Mouse (Mus musculus) hindbrain, embryonic 10.5 days (tissue): ENCODE measurements at regions not wholly inside any gene's neighbourhood (a gene's known extent, or its start where the extent isn't known, plus 50 kb on each side); places are given as distances from the start of the nearest gene placed in this dataset.
A peak's percentile ranks its signal among the peaks of the same experiment; 100 is the strongest.

ENCODE experiments used
- DNase-seq: peaks from one replicate; pipeline ENCODE4 v3.0.0-alpha.2; 2017; ENCODE audit warnings: low spot score
- H3K27ac ChIP-seq: fragments of 300-500 bp; sonication (generic); 2 replicates; pipeline ENCODE4 v1.5.1; 2016; ENCODE audit warnings: mild to moderate bottlenecking, moderate library complexity
- H3K27me3 ChIP-seq: fragments of 300-500 bp; sonication (generic); 2 replicates; pipeline ENCODE4 v1.6.1; 2016; ENCODE audit warnings: mild to moderate bottlenecking; ENCODE audit not compliant: poor library complexity, insufficient read depth, severe bottlenecking
- H3K36me3 ChIP-seq: fragments of 300-500 bp; sonication (generic); 2 replicates; pipeline ENCODE4 v1.6.1; 2016; ENCODE audit warnings: mild to moderate bottlenecking, moderate library complexity
- H3K4me1 ChIP-seq: fragments of 300-500 bp; sonication (generic); replicated peaks from 2 replicates; pipeline ENCODE4 v1.6.1; 2016; ENCODE audit warnings: mild to moderate bottlenecking
- H3K4me3 ChIP-seq: fragments of 300-500 bp; sonication (generic); 2 replicates; pipeline ENCODE4 v1.5.1; 2016; ENCODE audit warnings: mild to moderate bottlenecking, moderate library complexity
- H3K9me3 ChIP-seq: fragments of 300-500 bp; sonication (generic); 2 replicates; pipeline ENCODE4 v1.6.1; 2016; ENCODE audit warnings: mild to moderate bottlenecking, moderate library complexity
- WGBS: fragments of 180-500 bp; shearing (Covaris S2); methylation state at CpG from one replicate; pipeline ENCODE4 v1.1.7; 2016; 5-methylcytosine and 5-hydroxymethylcytosine counted together

DNA sequence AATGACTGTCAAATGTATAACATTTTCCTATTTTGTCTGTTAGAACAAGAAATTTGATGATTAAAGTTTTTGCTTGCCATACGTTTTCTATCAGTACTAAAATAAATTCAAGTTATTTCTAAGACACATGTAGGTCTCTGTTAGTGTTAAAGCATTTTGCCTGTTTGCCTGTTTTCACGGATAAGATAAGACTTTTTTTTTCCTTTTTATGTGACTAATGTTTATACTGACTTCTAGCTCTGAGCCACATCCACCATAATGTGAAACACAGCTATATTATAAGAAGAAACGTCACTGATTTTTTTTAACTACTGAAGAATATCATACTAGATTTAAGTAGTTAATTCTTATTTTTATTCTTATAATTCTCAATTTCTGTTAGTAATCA, 1012.6 kb downstream of the Cdh8 start:
- no peaks in the 10 kb centered on the region for H3K4me1 ChIP-seq
- DNase-seq = no peak
- H3K27me3 ChIP-seq = no peaks in the 10 kb centered on the region
- H3K4me3 ChIP-seq = no peak overlapping the region
- WGBS = 84% methylated on average over 3 of the region's 3 CpGs
- no peak overlapping the region for H3K27ac ChIP-seq
- no peaks in the 10 kb centered on the region for H3K9me3 ChIP-seq
- H3K36me3 ChIP-seq = no peaks in the 10 kb centered on the region

GRCm38 (mm10) chr8:98402852-98403644, 1013.2 kb downstream of the Cdh8 start:
- WGBS = 90% methylated on average over 11 of the region's 11 CpGs
- H3K4me3 ChIP-seq = no peak overlapping the region
- no peak for DNase-seq
- no peak overlapping the region for H3K27ac ChIP-seq
- H3K9me3 ChIP-seq = no peaks in the 10 kb centered on the region
- H3K4me1 ChIP-seq = no peaks in the 10 kb centered on the region
- no peaks in the 10 kb centered on the region for H3K27me3 ChIP-seq
- H3K36me3 ChIP-seq = no peaks in the 10 kb centered on the region

GRCm38 (mm10) chr8:98381815-98382214, 1034.5 kb downstream of the Cdh8 start:
- no peaks in the 10 kb centered on the region for H3K36me3 ChIP-seq
- H3K27me3 ChIP-seq = no peaks in the 10 kb centered on the region
- WGBS = 84% methylated on average over 2 of the region's 2 CpGs
- H3K27ac ChIP-seq = no peak overlapping the region
- no peaks in the 10 kb centered on the region for H3K4me1 ChIP-seq
- no peak overlapping the region for H3K4me3 ChIP-seq
- no peak for DNase-seq
- peaks cover 3% of the 10 kb centered on the region; the same call in 1 of the 2 replicates for H3K9me3 ChIP-seq

DNA sequence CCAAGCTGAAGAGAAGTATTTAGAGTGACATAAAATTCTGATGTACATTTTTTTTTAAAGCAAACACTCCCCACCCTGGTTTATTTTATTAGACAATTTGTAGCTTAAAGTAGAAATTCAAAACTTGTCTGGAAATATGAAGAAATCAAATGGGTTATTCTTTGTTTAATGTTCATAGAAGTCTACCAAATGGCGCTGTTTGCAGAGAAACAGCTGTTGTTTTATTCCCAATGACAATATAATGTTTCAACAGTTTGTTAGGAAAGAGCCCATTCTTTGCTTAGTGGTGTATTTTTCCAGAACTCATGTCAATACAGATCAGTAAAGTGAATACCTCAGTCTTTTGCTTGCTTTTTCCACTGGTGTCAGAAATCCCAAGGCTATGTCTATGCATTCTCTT, 1035.9 kb downstream of the Cdh8 start:
- no peaks in the 10 kb centered on the region for H3K27me3 ChIP-seq
- no peak overlapping the region for H3K4me3 ChIP-seq
- DNase-seq = no peak
- no peaks in the 10 kb centered on the region for H3K4me1 ChIP-seq
- no peaks in the 10 kb centered on the region for H3K36me3 ChIP-seq
- peaks cover 3% of the 10 kb centered on the region; the same call in 1 of the 2 replicates for H3K9me3 ChIP-seq
- 91% methylated on average over 1 of the region's 1 CpGs for WGBS
- H3K27ac ChIP-seq = no peak overlapping the region

- no peak for DNase-seq
- Histone ChIP-seq H3K36me3 (no peaks in the 10 kb centered on the region), H3K9me3 (peaks cover 3% of the 10 kb centered on the region; the same call in 1 of the 2 replicates), H3K4me1 (no peaks in the 10 kb centered on the region), H3K27me3 (no peaks in the 10 kb centered on the region), H3K27ac (no peak overlapping the region), H3K4me3 (no peak overlapping the region)
These were observed 1038.5 kb downstream of the Cdh8 start for GRCm38 (mm10) chr8:98377743-98378142.

GRCm38 (mm10) chr8:98372711-98373420, 1043.4 kb downstream of the Cdh8 start:
- Histone ChIP-seq H3K9me3 (no peaks in the 10 kb centered on the region), H3K27ac (no peak overlapping the region), H3K36me3 (no peaks in the 10 kb centered on the region), H3K4me3 (no peak overlapping the region), H3K4me1 (no peaks in the 10 kb centered on the region), H3K27me3 (no peaks in the 10 kb centered on the region)
- DNase-seq = peak; percentile 3
- 38% methylated on average over 3 of the region's 4 CpGs for WGBS

- Histone ChIP-seq H3K9me3 (no peaks in the 10 kb centered on the region), H3K27me3 (no peaks in the 10 kb centered on the region), H3K27ac (no peak overlapping the region), H3K36me3 (no peaks in the 10 kb centered on the region), H3K4me3 (no peak overlapping the region), H3K4me1 (no peaks in the 10 kb centered on the region)
- no peak for DNase-seq
- WGBS = 93% methylated on average over 6 of the region's 6 CpGs
These were observed 1050.7 kb downstream of the Cdh8 start for GRCm38 (mm10) chr8:98365378-98366095.

- Histone ChIP-seq H3K27me3 (no peaks in the 10 kb centered on the region), H3K36me3 (no peaks in the 10 kb centered on the region), H3K4me1 (no peaks in the 10 kb centered on the region), H3K27ac (no peak overlapping the region), H3K4me3 (no peak overlapping the region), H3K9me3 (no peaks in the 10 kb centered on the region)
- DNase-seq = no peak
- WGBS = 91% methylated on average over 1 of the region's 1 CpGs
These were observed 1079.0 kb downstream of the Cdh8 start for GRCm38 (mm10) chr8:98337279-98337678.

DNA sequence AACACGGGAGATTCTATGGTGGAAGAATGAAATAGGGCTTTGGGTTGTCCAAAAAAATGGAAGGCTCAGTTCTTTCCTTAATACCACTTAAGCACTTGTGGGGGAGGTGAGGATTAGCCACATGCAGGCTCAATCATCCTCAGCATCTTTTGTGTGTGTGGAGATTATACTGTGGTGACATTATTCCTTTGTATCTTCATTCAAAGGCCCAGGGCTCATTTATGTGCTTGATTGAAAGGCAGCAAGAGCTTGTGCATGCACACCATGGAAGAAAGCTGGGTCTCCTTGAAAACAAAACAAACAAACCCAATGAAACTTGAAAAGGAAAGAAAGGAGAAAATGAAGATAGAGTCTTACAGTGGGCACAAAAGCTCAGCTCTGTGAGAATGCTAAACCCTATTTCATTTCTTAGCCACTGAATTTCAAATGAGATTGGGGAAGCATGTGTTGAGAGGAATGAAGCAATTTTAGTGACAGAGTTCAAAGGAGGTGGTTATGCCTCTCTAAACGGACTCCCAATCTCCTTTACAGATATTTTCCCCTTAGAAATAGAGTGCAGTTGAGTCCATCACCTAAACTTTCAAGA, 1106.8 kb downstream of the Cdh8 start:
- Histone ChIP-seq H3K27me3 (peaks cover 4% of the 10 kb centered on the region; the same call in 1 of the 2 replicates), H3K27ac (no peak overlapping the region), H3K4me1 (peaks cover 9% of the 10 kb centered on the region), H3K4me3 (no peak overlapping the region), H3K36me3 (no peaks in the 10 kb centered on the region), H3K9me3 (no peaks in the 10 kb centered on the region)
- 31% methylated on average over 2 of the region's 2 CpGs for WGBS
- no peak for DNase-seq

DNA sequence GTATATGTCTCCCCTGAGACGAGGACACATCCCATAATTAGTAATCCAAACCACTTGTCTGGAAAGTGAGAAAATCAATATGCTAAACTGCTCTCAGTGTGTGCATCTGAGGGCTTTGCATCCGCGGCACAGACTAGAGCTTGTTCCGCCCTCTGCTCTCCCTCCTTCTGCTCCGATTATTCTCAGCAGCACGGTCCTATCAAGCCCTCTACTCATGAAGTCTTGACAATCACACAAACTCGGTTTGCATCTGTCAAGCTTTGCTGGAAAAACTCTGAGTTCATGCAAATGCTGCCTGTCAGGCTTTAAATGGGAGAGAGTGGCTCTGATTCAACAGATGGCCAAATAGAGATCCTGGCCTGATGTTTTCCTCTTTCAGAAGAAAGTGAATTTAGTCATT, 1121.3 kb downstream of the Cdh8 start:
- no peak for DNase-seq
- Histone ChIP-seq H3K4me1 (no peaks in the 10 kb centered on the region), H3K27ac (no peak overlapping the region), H3K9me3 (no peaks in the 10 kb centered on the region), H3K4me3 (no peak overlapping the region), H3K36me3 (no peaks in the 10 kb centered on the region), H3K27me3 (no peaks in the 10 kb centered on the region)
- 61% methylated on average over 7 of the region's 7 CpGs for WGBS

GRCm38 (mm10) chr8:98260281-98260680, 1156.0 kb downstream of the Cdh8 start:
- no peaks in the 10 kb centered on the region for H3K27me3 ChIP-seq
- no peak for DNase-seq
- no peaks in the 10 kb centered on the region for H3K36me3 ChIP-seq
- WGBS = 89% methylated on average over 3 of the region's 3 CpGs
- no peaks in the 10 kb centered on the region for H3K4me1 ChIP-seq
- no peaks in the 10 kb centered on the region for H3K9me3 ChIP-seq
- H3K4me3 ChIP-seq = no peak overlapping the region
- no peak overlapping the region for H3K27ac ChIP-seq

DNA sequence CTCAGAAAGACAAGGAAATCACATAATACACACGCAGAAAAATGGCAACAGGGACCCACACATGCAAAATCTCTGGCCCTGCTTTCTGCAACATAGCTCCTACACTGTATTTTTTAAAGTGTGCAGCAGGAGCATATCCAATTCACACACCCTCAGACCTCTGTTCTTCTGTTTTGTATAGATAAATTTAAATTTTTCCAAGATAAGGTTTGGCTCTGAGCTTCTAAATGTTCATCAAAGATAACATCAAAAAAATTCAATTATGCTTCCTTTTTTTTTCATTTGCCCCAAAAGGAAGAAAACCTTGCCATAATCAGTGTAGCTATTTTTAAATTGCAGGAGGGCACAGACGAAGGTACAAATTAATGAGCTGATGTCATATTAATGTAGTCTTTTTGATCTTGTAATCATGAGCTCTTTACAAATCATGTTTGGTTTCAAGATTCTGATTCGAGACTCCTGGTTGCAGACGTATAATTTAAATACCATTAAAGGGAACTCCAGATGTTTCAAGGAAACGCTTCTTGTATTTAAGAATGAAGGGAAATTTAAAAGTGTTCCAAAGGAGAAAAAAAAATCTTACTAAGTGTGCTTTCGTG, 1172.8 kb downstream of the Cdh8 start:
- 84% methylated on average over 6 of the region's 6 CpGs for WGBS
- H3K36me3 ChIP-seq = no peaks in the 10 kb centered on the region
- no peak for DNase-seq
- H3K9me3 ChIP-seq = no peaks in the 10 kb centered on the region
- no peak overlapping the region for H3K27ac ChIP-seq
- H3K27me3 ChIP-seq = no peaks in the 10 kb centered on the region
- no peak overlapping the region for H3K4me3 ChIP-seq
- H3K4me1 ChIP-seq = no peaks in the 10 kb centered on the region
